Mouse (Mus musculus) G1E (cell line): ENCODE measurements around the gene Aldh3a2. TPM values are rescaled to one million over a fixed set of nuclear protein-coding genes. Genes with fewer than 3 reads are reported as not detected.

ENCODE experiments used
- ATAC-seq: 2 replicates; pipeline ENCODE4 v1.8.0; 2016; ENCODE audit warnings: mild to moderate bottlenecking; ENCODE audit not compliant: insufficient number of reproducible peaks, poor library complexity, low FRiP score, severe bottlenecking; ENCODE audit errors: extremely low read depth
- DNase-seq: peaks from one replicate; pipeline ENCODE4 v3.0.0; 2012; ENCODE audit warnings: low spot score
- H3K27me3 ChIP-seq: 2 replicates; pipeline ENCODE4 v1.6.1; 2012; ENCODE audit warnings: mild to moderate bottlenecking, low read length, inconsistent platforms; ENCODE audit not compliant: insufficient read depth
- H3K36me3 ChIP-seq: replicated peaks from 2 replicates; pipeline ENCODE3; 2012; ENCODE audit warnings: mild to moderate bottlenecking, inconsistent platforms
- H3K4me1 ChIP-seq: 2 replicates; pipeline ENCODE4 v1.6.1; 2012; ENCODE audit warnings: low read depth, low read length, inconsistent platforms, mixed read lengths; ENCODE audit not compliant: insufficient read depth
- H3K4me3 ChIP-seq: 2 replicates; pipeline ENCODE4 v1.5.1; 2012; ENCODE audit warnings: low read depth, mild to moderate bottlenecking, inconsistent platforms, low read length, moderate library complexity, mixed read lengths
- H3K9me3 ChIP-seq: replicated peaks from 2 replicates; pipeline ENCODE4 v1.6.1; 2012; ENCODE audit warnings: inconsistent platforms
- CTCF ChIP-seq: IDR thresholded peaks from 2 replicates; pipeline ENCODE4 v1.5.1; 2012; ENCODE audit warnings: low read depth, low read length, inconsistent platforms, mixed read lengths
- GATA1 ChIP-seq: IDR thresholded peaks from 2 replicates; pipeline ENCODE4 v1.6.1; 2012; ENCODE audit warnings: borderline replicate concordance, low read length, inconsistent platforms, mixed read lengths
- GATA2 ChIP-seq: IDR thresholded peaks from 2 replicates; pipeline ENCODE4 v1.6.1; 2012; ENCODE audit warnings: low read depth, low read length, inconsistent platforms, borderline replicate concordance
- POLR2AphosphoS5 ChIP-seq: IDR thresholded peaks from 2 replicates; pipeline ENCODE4 v1.6.1; 2012; ENCODE audit warnings: low read depth, low read length, inconsistent platforms; ENCODE audit not compliant: insufficient replicate concordance
- TAL1 ChIP-seq: conservative IDR thresholded peaks from 2 replicates; pipeline ENCODE4 v1.6.1; 2012; ENCODE audit warnings: low read depth, low read length, inconsistent platforms, mixed read lengths
- polyA plus RNA-seq: library from polyadenylated mRNA; stranded (reverse); fragments of >175 nt; gene quantifications from 2 replicates; pipeline ENCODE4 v1.2.3, GENCODE M21; 2012
- total RNA-seq, 2 experiments: library from RNA; stranded (forward) in 1 of 2; stranded (reverse) in 1 of 2; fragments of 200-1000 nt in 1 of 2; fragments of >200 nt in 1 of 2; fragmentation: Nextera tagmentation in 1 of 2; gene quantifications; 2 replicates each; pipeline ENCODE4 v1.2.3; 2014 to 2017

Gene Aldh3a2
- total and polyA plus RNA-seq, 3 experiments: 3.7 to 27.0 (median 26.0) TPM

DNA sequence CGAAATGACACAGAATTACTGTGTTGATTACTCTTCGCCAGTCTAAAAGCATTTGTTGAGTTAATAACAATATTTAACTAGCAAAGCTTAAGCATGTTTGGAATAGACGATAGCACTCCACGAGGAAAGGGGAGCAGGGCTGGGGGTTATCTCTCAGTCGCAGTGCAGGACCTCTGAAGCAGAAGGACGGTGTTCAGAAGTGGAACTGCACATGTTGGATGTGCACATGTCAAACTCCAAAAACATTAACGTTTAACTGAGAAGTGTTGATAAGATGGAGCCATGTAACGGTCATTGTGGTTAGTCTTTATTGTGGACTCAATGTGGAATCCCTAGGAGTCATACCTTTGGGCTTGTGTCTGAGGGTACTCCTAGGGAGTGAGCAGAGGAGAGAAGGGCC is 7.8 kb upstream of the Aldh3a2 start:
- TF ChIP-seq POLR2AphosphoS5 (no peak), CTCF (no peak), TAL1 (no peak), GATA2 (no peak), GATA1 (no peak)
- ATAC-seq (no peak), DNase-seq (no peak)
- peaks cover 29% of the 10 kb centered on the region for H3K27me3 ChIP-seq
- no peak overlapping the region for H3K4me3 ChIP-seq
- no peaks in the 10 kb centered on the region for H3K4me1 ChIP-seq
- no peaks in the 10 kb centered on the region for H3K9me3 ChIP-seq
- no peaks in the 10 kb centered on the region for H3K36me3 ChIP-seq

DNA sequence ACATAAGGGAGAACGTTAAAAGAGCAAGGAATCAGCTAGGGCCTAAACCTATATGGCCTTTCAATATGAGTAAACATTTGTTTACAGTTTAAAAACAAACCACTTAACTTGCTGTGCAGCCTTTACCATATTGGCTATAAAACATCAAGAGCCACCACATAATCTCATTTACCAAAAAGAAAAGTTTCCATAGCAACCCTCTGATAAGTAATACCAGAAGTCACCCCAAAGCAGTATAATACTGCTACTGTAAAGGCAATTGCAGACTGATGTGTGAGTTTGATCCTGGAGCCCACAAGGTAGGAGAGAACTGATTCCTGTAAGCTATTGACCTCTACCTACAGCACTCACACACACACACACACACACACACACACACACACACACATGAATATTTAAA is 7.2 kb upstream of the Aldh3a2 start:
- no peaks in the 10 kb centered on the region for H3K4me1 ChIP-seq
- no peak overlapping the region for H3K4me3 ChIP-seq
- no peaks in the 10 kb centered on the region for H3K9me3 ChIP-seq
- TF ChIP-seq CTCF: no peak
- TF ChIP-seq GATA2: no peak
- no peak for TF ChIP-seq POLR2AphosphoS5
- no peak for TF ChIP-seq TAL1
- no peak for TF ChIP-seq GATA1
- DNase-seq (no peak), ATAC-seq (no peak)
- peaks cover 34% of the 10 kb centered on the region for H3K27me3 ChIP-seq
- no peaks in the 10 kb centered on the region for H3K36me3 ChIP-seq

DNA sequence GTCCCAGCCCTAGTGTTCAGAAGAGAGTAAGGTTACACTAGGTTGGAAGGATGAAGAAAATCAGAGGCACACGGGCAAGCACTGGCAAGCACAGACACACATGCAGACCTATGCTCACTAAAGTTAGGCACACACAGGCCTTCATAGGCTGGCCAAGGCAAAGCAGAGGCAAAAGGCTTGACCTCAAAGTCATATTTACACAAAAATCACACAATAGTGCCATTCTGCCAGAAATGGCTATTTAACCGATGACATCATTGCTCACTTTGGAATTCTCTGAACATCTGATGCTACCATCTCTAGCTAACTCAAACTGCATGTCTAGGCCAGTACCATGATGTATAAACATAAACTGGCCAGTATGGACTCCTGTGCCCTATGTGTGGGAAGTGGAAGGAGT is 6.7 kb upstream of the Aldh3a2 start:
- TF ChIP-seq GATA1 (no peak), GATA2 (no peak), POLR2AphosphoS5 (no peak), TAL1 (no peak), CTCF (no peak)
- no peak overlapping the region for H3K4me3 ChIP-seq
- no peak for DNase-seq
- no peaks in the 10 kb centered on the region for H3K36me3 ChIP-seq
- ATAC-seq: no peak
- H3K27me3 ChIP-seq: peaks cover 34% of the 10 kb centered on the region
- H3K4me1 ChIP-seq: no peaks in the 10 kb centered on the region
- no peaks in the 10 kb centered on the region for H3K9me3 ChIP-seq

DNA sequence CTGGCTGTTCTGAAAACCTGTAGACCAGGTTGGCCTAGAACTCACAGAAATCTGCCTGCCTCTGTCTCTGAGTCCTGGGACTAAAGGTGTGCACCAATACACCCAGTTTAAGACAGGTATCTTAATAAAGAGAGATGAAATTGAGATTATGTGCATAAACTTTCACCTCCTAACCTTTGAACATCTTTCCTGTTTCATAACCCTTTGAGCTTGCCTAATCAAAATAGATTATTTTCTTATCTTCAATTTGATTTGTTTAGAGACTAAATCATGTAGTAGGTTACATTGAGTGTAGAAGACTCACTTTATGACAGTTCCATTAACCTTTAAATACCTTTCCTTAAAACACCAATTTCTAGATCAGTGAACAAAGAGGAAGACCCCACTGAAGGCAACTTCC is 4.3 kb upstream of the Aldh3a2 start:
- no peak for TF ChIP-seq GATA1
- TF ChIP-seq CTCF: no peak
- TF ChIP-seq TAL1: no peak
- no peak for TF ChIP-seq POLR2AphosphoS5
- TF ChIP-seq GATA2: no peak

DNA sequence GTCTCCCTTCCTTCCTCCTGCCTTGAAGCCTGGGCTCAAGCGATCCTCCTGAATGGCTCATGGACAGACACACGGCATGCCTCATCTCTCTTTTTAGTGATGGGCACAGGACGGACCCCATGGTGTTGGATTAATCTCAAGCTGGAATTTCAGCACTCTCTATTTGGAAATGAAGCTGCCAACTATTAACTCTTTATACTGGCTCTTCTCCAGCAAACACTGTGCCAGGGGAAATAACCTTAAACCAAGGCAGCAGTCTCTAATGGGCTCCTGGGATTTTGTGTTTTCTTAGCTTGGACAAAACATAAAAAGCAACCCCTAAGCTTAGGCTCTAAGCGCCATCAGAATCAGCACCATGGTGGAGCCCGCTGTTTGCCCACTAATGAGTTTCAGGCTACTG is 3.1 kb upstream of the Aldh3a2 start:
- no peak for ATAC-seq
- H3K4me3 ChIP-seq: no peak overlapping the region
- DNase-seq: no peak
- H3K27me3 ChIP-seq: peaks cover 23% of the 10 kb centered on the region
- H3K4me1 ChIP-seq: peaks cover 18% of the 10 kb centered on the region
- TF ChIP-seq GATA1 (no peak), TAL1 (no peak), CTCF (no peak)
- no peaks in the 10 kb centered on the region for H3K9me3 ChIP-seq
- H3K36me3 ChIP-seq: no peaks in the 10 kb centered on the region

More for the DNA sequence above, 4.3 kb upstream of the Aldh3a2 start:
- no peak for DNase-seq
- H3K9me3 ChIP-seq: no peaks in the 10 kb centered on the region
- peaks cover 26% of the 10 kb centered on the region for H3K27me3 ChIP-seq
- no peak overlapping the region for H3K4me3 ChIP-seq
- peaks cover 8% of the 10 kb centered on the region for H3K4me1 ChIP-seq
- no peak for ATAC-seq
- H3K36me3 ChIP-seq: no peaks in the 10 kb centered on the region

DNA sequence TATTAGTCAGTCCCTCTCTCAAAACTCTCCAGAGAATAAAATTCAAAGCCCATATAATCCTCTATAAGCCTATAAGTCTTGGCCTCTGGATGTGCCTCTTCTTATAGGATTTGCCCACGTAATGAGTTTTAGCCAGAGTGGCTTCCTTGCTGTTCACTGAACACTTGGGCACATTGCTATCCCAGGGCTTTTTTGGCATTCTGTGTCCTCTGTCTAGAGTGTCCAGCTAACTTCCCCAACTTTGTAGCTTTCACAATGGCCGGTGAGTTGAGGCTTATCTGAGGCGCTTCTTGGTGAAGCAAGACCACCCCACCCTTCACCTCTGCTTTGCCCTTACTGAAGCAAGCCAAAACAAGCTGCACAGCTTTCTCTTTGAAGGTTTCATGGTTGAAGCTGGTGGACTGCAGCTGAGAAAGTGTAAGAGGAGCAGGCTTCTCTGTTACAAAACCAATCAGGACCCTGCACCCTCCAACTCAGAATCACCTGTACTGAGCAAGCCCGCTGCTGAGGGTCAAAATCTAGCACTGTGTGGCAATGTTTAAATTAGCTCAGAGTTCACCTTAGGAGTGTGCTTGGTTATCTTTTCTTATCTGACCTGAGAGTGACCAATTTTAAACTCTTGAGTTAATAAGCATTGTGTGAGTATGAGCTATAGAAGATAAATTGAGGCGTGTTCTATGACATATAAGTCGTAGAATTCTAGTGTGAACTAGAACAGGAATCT is 1.5 kb upstream of the Aldh3a2 start:
- DNase-seq (no peak), ATAC-seq (no peak)
- H3K4me3 ChIP-seq: no peak overlapping the region
- peaks cover 14% of the 10 kb centered on the region for H3K36me3 ChIP-seq
- H3K4me1 ChIP-seq: peaks cover 18% of the 10 kb centered on the region
- peaks cover 21% of the 10 kb centered on the region for H3K27me3 ChIP-seq
- H3K9me3 ChIP-seq: no peaks in the 10 kb centered on the region
- TF ChIP-seq TAL1: no peak
- TF ChIP-seq POLR2AphosphoS5: no peak
- no peak for TF ChIP-seq GATA1
- TF ChIP-seq CTCF: no peak
- TF ChIP-seq GATA2: no peak

DNA sequence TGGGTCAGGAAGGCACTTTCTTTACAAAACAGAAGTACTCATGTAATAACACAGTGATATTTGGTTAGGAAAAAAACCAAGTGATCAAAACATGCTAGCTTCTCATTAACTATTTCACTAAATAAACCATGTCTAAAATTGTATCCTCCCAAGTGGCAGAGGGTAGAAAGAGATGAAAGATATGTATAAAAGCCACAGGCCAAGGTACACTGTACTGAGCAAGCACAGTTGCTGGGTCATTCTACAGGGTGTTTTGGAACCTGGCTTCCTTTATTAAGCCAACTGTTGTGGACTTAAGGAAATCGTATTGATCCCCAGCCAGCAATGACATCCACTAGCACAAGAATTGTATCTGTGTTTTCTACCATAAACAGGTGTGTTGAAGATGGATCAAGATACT is 3.4 kb downstream of the Aldh3a2 start:
- Histone ChIP-seq H3K4me3 (no peak overlapping the region), H3K9me3 (no peaks in the 10 kb centered on the region), H3K36me3 (peaks cover 59% of the 10 kb centered on the region), H3K4me1 (peaks cover 18% of the 10 kb centered on the region), H3K27me3 (peaks cover 4% of the 10 kb centered on the region; the same call in 1 of the 2 replicates)
- TF ChIP-seq POLR2AphosphoS5: no peak
- DNase-seq (no peak), ATAC-seq (no peak)
